Mouse (Mus musculus) cerebellum, adult 11 months (tissue): ENCODE results near the gene Ciita.

Experiments used
- DNase-seq: peaks from one replicate; pipeline ENCODE4 v3.0.0; 2022

Gene Ciita

DNA sequence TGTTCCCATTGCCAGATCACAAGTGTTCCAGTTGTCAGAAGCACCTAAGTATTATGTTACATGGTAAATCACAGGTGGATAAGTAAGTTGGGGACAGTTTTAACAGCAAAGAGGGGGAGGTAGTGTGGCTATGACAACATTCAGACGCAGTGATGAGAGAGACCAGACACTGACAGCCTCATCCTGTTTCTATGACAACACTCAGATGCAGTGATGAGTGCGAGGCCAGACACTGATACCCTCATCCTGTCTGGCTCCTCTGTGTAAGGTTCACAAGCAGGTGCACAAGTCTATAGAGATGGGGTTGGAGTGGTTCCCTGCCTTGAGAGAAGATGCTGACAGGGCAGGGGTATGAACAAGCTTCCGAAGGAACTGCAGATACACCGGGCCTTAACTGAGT lies 87.3 kb downstream of the Ciita start:
- DNase-seq = no peak

- no peak for DNase-seq
Measured at GRCm38 (mm10) chr16:10569809-10570395, 90.0 kb downstream of the Ciita start.

GRCm38 (mm10) chr16:10570708-10571107 lies 90.8 kb downstream of the Ciita start:
- DNase-seq = peak; percentile 53

- no peak for DNase-seq
Measured at GRCm38 (mm10) chr16:10571820-10572219, 92.0 kb downstream of the Ciita start.

GRCm38 (mm10) chr16:10574936-10575335 lies 95.1 kb downstream of the Ciita start:
- no peak for DNase-seq

- DNase-seq = no peak
Measured at GRCm38 (mm10) chr16:10575915-10576314, 96.1 kb downstream of the Ciita start.

DNA sequence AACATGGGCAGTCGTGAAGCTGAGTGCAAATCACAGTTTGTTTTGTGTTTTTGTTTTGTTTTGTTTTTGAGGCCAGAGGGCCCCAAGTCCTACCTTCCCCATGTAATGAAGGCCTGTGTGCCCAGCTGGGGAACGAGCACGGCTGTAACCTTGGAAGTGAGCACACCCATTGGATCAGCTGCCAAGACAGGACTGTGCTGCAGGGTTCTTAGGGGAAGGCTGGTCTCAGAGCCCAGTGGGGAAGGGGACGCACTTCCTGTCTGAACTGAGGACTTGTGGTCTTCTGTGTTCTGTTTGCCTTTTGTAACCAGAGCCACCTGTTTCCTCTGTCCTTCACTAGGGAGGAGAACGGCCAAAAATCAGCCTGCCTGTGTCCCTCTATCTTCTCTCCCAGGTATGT lies 97.7 kb downstream of the Ciita start:
- DNase-seq = no peak
